Mouse (Mus musculus): ENCODE data around the gene Ap1s1. TPM values are rescaled to one million over a fixed set of nuclear protein-coding genes. Genes with fewer than 3 reads are reported as not detected.

Ap1s1 gene
- polyA plus RNA-seq, 1 experiment from 2014 or later = 154 TPM

- no peak overlapping the region for H3K4me2 ChIP-seq (replicated peaks; ENCODE audit: low read depth, low read length)
- no peaks in the 10 kb centered on the region for H3K4me1 ChIP-seq (replicated peaks; ENCODE audit: control insufficient read depth, insufficient read depth, low read length)
- H3K27ac ChIP-seq (ENCODE audit: low read depth, low read length) = no peak overlapping the region
- H3K27me3 ChIP-seq (ENCODE audit: control insufficient read depth, insufficient read depth, low read length) = no peaks in the 10 kb centered on the region
- DNase-seq (ENCODE audit: low spot score) (no peak), ATAC-seq (ENCODE audit: low FRiP score) (no peak)
- H3K9ac ChIP-seq (ENCODE audit: low read depth, low read length) = no peak overlapping the region
- H3K4me3 ChIP-seq (ENCODE audit: low read depth, low read length) = no peak overlapping the region
- H3K9me3 ChIP-seq (ENCODE audit: control insufficient read depth, low read length) = no peaks in the 10 kb centered on the region
- H3K36me3 ChIP-seq (ENCODE audit: control insufficient read depth, insufficient read depth, low read length) = no peaks in the 10 kb centered on the region
- WGBS = 91% methylated on average over 7 of the region's 7 CpGs
Observed at GRCm38 (mm10) chr5:137054299-137054698, 8.4 kb upstream of the Ap1s1 start.

- Histone ChIP-seq H3K4me1 (replicated peaks; ENCODE audit: control insufficient read depth, insufficient read depth, low read length) (no peaks in the 10 kb centered on the region), H3K4me3 (ENCODE audit: low read depth, low read length) (no peak overlapping the region), H3K9ac (ENCODE audit: low read depth, low read length) (no peak overlapping the region), H3K9me3 (ENCODE audit: control insufficient read depth, low read length) (no peaks in the 10 kb centered on the region), H3K4me2 (replicated peaks; ENCODE audit: low read depth, low read length) (no peak overlapping the region), H3K27me3 (ENCODE audit: control insufficient read depth, insufficient read depth, low read length) (no peaks in the 10 kb centered on the region), H3K36me3 (ENCODE audit: control insufficient read depth, insufficient read depth, low read length) (no peaks in the 10 kb centered on the region), H3K27ac (ENCODE audit: low read depth, low read length) (no peak overlapping the region)
- 85% methylated on average over 5 of the region's 5 CpGs for WGBS
- no peak for ATAC-seq (ENCODE audit: low FRiP score)
- no peak for DNase-seq (ENCODE audit: low spot score)
Observed at GRCm38 (mm10) chr5:137051914-137052505, 6.1 kb upstream of the Ap1s1 start.

- no peaks in the 10 kb centered on the region for H3K4me1 ChIP-seq (replicated peaks; ENCODE audit: control insufficient read depth, insufficient read depth, low read length)
- DNase-seq (ENCODE audit: low spot score) (no peak), ATAC-seq (ENCODE audit: low FRiP score) (no peak)
- no peaks in the 10 kb centered on the region for H3K36me3 ChIP-seq (ENCODE audit: control insufficient read depth, insufficient read depth, low read length)
- no peaks in the 10 kb centered on the region for H3K27me3 ChIP-seq (ENCODE audit: control insufficient read depth, insufficient read depth, low read length)
- H3K4me2 ChIP-seq (replicated peaks; ENCODE audit: low read depth, low read length) = no peak overlapping the region
- no peak overlapping the region for H3K9ac ChIP-seq (ENCODE audit: low read depth, low read length)
- H3K27ac ChIP-seq (ENCODE audit: low read depth, low read length) = no peak overlapping the region
- no peak overlapping the region for H3K4me3 ChIP-seq (ENCODE audit: low read depth, low read length)
- WGBS = 41% methylated on average over 6 of the region's 6 CpGs
- no peaks in the 10 kb centered on the region for H3K9me3 ChIP-seq (ENCODE audit: control insufficient read depth, low read length)
Observed at GRCm38 (mm10) chr5:137051125-137051524, 5.2 kb upstream of the Ap1s1 start.

DNA sequence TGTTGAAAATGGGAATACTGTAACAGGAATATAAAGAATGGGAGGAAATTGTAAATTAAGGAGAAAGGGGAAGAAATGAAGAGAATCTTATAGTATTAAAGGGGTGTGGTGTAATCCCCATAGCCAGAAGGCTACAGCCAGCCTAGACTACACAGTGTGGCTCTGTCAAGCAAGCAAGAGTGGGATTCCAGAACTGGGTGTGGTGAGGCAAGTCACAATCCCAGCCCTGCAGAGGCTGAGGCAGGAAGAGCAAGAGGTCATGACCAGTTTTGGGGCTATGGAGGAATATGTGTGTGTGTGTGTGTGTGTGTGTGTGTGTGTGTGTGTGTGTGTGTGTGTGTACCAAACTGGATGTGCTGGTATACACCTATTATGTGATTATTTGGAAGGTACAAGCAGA lies 1.1 kb upstream of the Ap1s1 start:
- no peak for ATAC-seq (ENCODE audit: low FRiP score)
- Histone ChIP-seq H3K9ac (ENCODE audit: low read depth, low read length) (no peak overlapping the region), H3K4me1 (replicated peaks; ENCODE audit: control insufficient read depth, insufficient read depth, low read length) (no peaks in the 10 kb centered on the region; the same call in 1 of the 2 replicates), H3K4me2 (replicated peaks; ENCODE audit: low read depth, low read length) (no peak overlapping the region), H3K4me3 (ENCODE audit: low read depth, low read length) (no peak overlapping the region), H3K27me3 (ENCODE audit: control insufficient read depth, insufficient read depth, low read length) (no peaks in the 10 kb centered on the region), H3K27ac (ENCODE audit: low read depth, low read length) (no peak overlapping the region), H3K9me3 (ENCODE audit: control insufficient read depth, low read length) (no peaks in the 10 kb centered on the region), H3K36me3 (ENCODE audit: control insufficient read depth, insufficient read depth, low read length) (no peaks in the 10 kb centered on the region)
- DNase-seq (ENCODE audit: low spot score) = no peak

DNA sequence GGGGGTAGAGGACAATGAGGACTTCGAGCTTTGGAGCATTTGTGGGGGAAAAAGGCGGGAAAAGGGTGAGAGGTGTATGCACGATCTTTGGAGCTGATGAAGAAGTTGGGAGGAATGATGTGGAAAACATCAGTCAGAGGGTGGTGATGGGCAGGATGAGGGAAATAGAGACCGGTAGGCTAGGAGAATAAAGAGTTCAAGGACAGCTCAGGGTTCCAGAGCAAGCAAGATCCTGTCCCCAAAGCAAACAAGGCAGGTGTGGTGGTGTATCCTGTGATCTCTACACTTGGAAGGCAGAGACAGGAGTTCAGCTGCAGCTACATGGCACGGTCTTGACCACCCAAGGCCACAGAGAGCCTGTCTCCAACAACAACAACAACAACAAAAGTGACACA lies 386 bp upstream of the Ap1s1 start:
- Histone ChIP-seq H3K27ac (ENCODE audit: low read depth, low read length) (no peak overlapping the region), H3K27me3 (ENCODE audit: control insufficient read depth, insufficient read depth, low read length) (no peaks in the 10 kb centered on the region), H3K9me3 (ENCODE audit: control insufficient read depth, low read length) (no peaks in the 10 kb centered on the region), H3K36me3 (ENCODE audit: control insufficient read depth, insufficient read depth, low read length) (0 out of 2 replicates have a peak, but pooled peaks cover 2% of the 10 kb centered on the region), H3K4me3 (ENCODE audit: low read depth, low read length) (peak overlapping the region; percentile 76; the same call in 1 of the 2 replicates), H3K4me1 (replicated peaks; ENCODE audit: control insufficient read depth, insufficient read depth, low read length) (no peaks in the 10 kb centered on the region; the same call in 1 of the 2 replicates), H3K9ac (ENCODE audit: low read depth, low read length) (0 out of 2 replicates have a peak overlapping the region, but pooled peaks have one; percentile 28), H3K4me2 (replicated peaks; ENCODE audit: low read depth, low read length) (peak overlapping the region; percentile 21; the same call in 1 of the 2 replicates)
- ATAC-seq (ENCODE audit: low FRiP score) (no peak), DNase-seq (ENCODE audit: low spot score) (no peak)
- WGBS = 26% methylated on average over 5 of the region's 5 CpGs

- Histone ChIP-seq H3K27ac (ENCODE audit: low read depth, low read length) (no peak overlapping the region), H3K27me3 (ENCODE audit: control insufficient read depth, insufficient read depth, low read length) (no peaks in the 10 kb centered on the region), H3K4me1 (replicated peaks; ENCODE audit: control insufficient read depth, insufficient read depth, low read length) (no peaks in the 10 kb centered on the region; the same call in 1 of the 2 replicates), H3K9me3 (ENCODE audit: control insufficient read depth, low read length) (no peaks in the 10 kb centered on the region), H3K9ac (ENCODE audit: low read depth, low read length) (no peak overlapping the region), H3K4me2 (replicated peaks; ENCODE audit: low read depth, low read length) (no peak overlapping the region), H3K4me3 (ENCODE audit: low read depth, low read length) (no peak overlapping the region), H3K36me3 (ENCODE audit: control insufficient read depth, insufficient read depth, low read length) (peaks cover 3% of the 10 kb centered on the region; the same call in 1 of the 2 replicates)
- no peak for ATAC-seq (ENCODE audit: low FRiP score)
- 96% methylated on average over 7 of the region's 7 CpGs for WGBS
- DNase-seq (ENCODE audit: low spot score) = no peak
Observed at GRCm38 (mm10) chr5:137043997-137044396, 1.9 kb downstream of the Ap1s1 start.

- Histone ChIP-seq H3K27me3 (ENCODE audit: control insufficient read depth, insufficient read depth, low read length) (no peaks in the 10 kb centered on the region), H3K9me3 (ENCODE audit: control insufficient read depth, low read length) (no peaks in the 10 kb centered on the region), H3K36me3 (ENCODE audit: control insufficient read depth, insufficient read depth, low read length) (peaks cover 6% of the 10 kb centered on the region; the same call in 1 of the 2 replicates), H3K27ac (ENCODE audit: low read depth, low read length) (no peak overlapping the region), H3K4me1 (replicated peaks; ENCODE audit: control insufficient read depth, insufficient read depth, low read length) (no peaks in the 10 kb centered on the region; the same call in 1 of the 2 replicates), H3K4me3 (ENCODE audit: low read depth, low read length) (no peak overlapping the region), H3K4me2 (replicated peaks; ENCODE audit: low read depth, low read length) (no peak overlapping the region), H3K9ac (ENCODE audit: low read depth, low read length) (no peak overlapping the region)
- 89% methylated on average over 10 of the region's 10 CpGs for WGBS
- DNase-seq (ENCODE audit: low spot score) = no peak
- no peak for ATAC-seq (ENCODE audit: low FRiP score)
Observed at GRCm38 (mm10) chr5:137041442-137041841, 4.5 kb downstream of the Ap1s1 start.

- H3K27ac ChIP-seq (ENCODE audit: low read depth, low read length) = no peak overlapping the region
- ATAC-seq (ENCODE audit: low FRiP score) = no peak
- no peaks in the 10 kb centered on the region for H3K9me3 ChIP-seq (ENCODE audit: control insufficient read depth, low read length)
- DNase-seq (ENCODE audit: low spot score) = no peak
- no peak overlapping the region for H3K4me2 ChIP-seq (replicated peaks; ENCODE audit: low read depth, low read length)
- 94% methylated on average over 10 of the region's 10 CpGs for WGBS
- no peak overlapping the region for H3K9ac ChIP-seq (ENCODE audit: low read depth, low read length)
- no peaks in the 10 kb centered on the region for H3K27me3 ChIP-seq (ENCODE audit: control insufficient read depth, insufficient read depth, low read length)
- no peaks in the 10 kb centered on the region for H3K4me1 ChIP-seq (replicated peaks; ENCODE audit: control insufficient read depth, insufficient read depth, low read length)
- H3K36me3 ChIP-seq (ENCODE audit: control insufficient read depth, insufficient read depth, low read length) = peaks cover 9% of the 10 kb centered on the region; the same call in 1 of the 2 replicates
- H3K4me3 ChIP-seq (ENCODE audit: low read depth, low read length) = no peak overlapping the region
Observed at GRCm38 (mm10) chr5:137039453-137039852, 6.5 kb downstream of the Ap1s1 start.

DNA sequence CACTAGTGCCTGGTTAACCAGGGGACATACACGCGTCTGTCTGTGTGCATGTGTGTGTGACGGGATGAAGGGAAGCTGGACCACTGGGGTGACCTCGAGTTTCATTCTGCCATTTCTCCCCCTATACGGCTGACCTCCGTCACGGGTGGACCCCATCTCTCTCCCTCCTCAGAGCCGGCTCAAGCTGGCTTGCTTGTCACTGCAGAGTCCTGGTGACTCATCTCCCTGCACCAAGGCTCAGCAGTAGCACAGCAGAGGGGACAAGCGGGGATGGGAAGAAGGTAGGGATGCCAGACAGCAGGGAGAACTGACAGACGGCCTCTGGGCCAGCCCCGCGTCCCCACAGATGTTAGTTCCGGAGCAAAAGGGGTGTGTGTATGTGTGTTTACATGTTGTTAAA lies 9.7 kb downstream of the Ap1s1 start:
- H3K4me1 ChIP-seq (replicated peaks; ENCODE audit: control insufficient read depth, insufficient read depth, low read length) = peaks cover 7% of the 10 kb centered on the region; the same call in 1 of the 2 replicates
- 87% methylated on average over 13 of the region's 13 CpGs for WGBS
- no peak overlapping the region for H3K9ac ChIP-seq (ENCODE audit: low read depth, low read length)
- peaks cover 12% of the 10 kb centered on the region for H3K27me3 ChIP-seq (ENCODE audit: control insufficient read depth, insufficient read depth, low read length)
- H3K9me3 ChIP-seq (ENCODE audit: control insufficient read depth, low read length) = no peaks in the 10 kb centered on the region
- peaks cover 7% of the 10 kb centered on the region; the same call in 1 of the 2 replicates for H3K36me3 ChIP-seq (ENCODE audit: control insufficient read depth, insufficient read depth, low read length)
- no peak for DNase-seq (ENCODE audit: low spot score)
- no peak overlapping the region for H3K4me2 ChIP-seq (replicated peaks; ENCODE audit: low read depth, low read length)
- H3K4me3 ChIP-seq (ENCODE audit: low read depth, low read length) = no peak overlapping the region
- no peak overlapping the region for H3K27ac ChIP-seq (ENCODE audit: low read depth, low read length)
- no peak for ATAC-seq (ENCODE audit: low FRiP score)

Measured in hindbrain, embryonic 11.5 days (tissue).